Mouse (Mus musculus): ENCODE data around the gene Poglut1. TPM values are rescaled to one million over a fixed set of nuclear protein-coding genes. Genes with fewer than 3 reads are reported as not detected.

Gene Poglut1
- total RNA-seq (2022), result 10 to 100 TPM; 43.1 to 49.4 (median 45.3) TPM

DNA sequence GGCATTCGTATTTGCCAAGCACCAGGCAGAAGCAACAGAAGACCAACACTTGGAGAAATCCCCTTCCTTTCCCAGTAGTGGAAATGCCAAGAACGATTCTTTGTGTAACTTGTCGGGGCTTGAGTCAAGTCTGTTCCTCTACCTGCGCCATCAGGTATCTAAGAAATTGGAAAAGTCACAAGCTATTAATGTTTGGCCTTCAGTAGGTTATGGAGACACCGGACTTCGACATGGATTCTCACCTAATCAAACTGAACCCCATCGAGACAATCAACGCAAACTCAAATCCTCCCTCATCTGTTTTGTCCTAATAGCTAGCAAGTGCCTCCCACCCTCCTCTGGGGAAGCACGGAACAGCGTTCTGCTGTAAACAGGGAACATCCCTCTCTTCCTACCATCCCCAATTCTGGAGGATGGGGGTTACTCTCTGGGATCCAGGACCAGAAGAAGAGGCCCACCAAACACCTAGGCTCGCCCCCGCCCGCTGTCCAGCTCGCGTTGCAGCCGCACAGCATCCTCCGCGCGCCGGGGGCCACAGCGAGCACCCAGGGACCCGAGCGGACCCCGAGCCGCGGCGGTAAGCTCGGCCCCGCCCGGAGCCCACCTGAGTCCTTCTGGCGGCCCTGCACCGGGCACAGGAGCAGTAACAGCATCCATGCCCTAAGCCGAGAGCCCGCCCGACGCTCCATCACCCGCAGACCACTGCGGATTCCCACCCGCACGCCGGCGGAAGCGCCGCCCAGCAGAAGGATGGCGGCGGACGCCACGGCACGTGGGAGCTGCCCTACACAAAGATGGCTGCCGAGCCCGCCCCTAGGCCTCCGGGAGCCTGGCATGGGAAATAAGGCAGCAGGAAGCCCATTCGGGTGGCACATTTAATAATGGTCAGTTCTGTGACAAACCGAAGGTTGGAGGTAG, at the start of gene Poglut1:
Poglut1 (minus strand) TSS at position 780 of the 918 bp plus-strand sequence.
- DNase-seq (ENCODE audit: low spot score in 2 of 2), result peak; percentile 73 to 80

DNA sequence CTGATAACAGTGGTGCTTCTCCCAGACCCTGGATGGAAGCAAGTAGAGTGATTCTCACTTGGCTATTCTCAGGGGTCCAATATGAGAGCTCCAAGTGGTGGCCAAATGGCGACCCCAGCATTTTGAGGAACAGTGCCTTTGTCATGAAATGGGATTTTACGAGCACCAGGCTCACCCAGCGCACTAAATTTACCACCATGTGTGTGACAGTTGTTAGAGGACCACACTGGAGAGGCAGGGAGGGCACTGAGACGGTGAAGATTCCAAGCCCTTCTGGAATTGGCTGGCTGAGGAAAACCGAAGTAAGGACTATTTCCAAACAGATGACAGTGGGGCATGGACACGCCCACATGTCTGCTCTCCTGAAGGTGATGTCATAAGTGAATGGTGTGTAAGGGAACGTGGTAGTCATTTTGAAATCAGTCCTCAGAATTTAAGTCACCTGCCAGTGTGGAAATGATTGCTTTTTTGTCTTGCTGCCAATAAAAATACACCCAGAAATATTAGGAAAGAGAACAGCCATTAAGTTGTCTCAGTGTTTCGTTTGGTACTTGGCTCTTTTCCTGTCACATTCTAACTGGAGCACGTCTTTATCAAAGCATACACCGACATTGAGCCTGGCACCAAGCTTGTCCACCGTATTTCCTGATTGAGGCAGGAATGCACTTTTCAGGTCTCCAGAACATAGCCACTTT, 49.1 kb upstream of the Poglut1 start:
- no peak for DNase-seq (ENCODE audit: low spot score in 2 of 2)

DNA sequence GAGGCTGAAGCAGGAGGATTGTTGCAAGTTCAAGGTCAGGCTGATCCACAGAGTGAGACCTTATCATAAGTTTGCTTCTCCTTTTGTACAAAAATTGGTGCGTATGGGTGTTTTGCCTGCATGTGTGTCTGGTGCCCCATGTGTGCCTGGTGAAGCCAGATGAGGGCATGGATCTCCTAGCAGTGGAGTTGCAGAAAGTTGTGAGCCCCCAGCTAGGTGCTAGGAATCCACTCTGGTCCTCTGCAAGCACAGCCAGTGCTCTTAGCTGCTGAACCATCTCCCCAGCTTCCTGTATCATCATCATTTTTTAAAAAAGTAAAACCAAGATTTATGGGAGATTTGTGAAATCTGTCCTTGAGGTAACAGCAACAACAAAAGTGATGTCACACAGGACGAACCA, 46.6 kb upstream of the Poglut1 start:
- DNase-seq (ENCODE audit: low spot score in 2 of 2), result no peak

DNA sequence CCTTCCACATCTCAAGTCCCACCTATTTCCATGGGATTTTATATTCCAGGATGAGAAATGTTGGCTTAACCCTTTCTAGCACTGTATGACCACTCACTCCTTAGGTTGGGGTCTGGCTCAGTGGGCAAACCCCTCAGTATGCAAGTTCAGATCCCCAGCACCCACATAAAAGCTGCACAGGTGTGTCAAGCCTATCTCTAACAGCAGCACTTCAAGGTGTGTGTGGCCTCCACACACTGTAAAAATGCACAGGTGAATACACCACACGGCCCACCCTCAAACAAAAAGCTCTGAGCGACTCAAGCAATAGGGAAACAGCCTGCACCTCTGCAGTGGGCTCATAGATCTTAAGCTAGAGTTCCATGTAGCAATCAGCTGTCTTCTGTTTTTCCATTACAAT, 46.0 kb upstream of the Poglut1 start:
- DNase-seq (ENCODE audit: low spot score in 2 of 2), result no peak

DNA sequence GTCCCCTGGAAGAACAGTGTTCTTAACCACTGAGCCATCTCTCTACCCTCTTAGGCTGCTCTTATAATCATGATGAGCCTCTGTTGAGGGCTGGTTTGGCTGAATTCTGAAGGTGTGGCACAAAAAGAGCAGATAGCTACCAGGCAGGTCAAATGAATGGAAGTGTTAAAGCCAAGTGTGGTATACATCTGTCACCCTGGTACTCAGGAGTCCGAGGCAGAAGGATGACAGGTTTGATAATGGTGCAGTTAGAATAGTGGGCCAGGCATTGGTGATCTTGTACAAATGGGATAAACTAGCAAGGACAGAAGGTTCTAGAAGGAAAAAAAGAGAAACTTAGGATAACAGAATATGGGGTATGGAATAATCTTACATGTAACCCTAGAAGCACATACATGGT, 44.4 kb upstream of the Poglut1 start:
- DNase-seq (ENCODE audit: low spot score in 2 of 2), result no peak

DNA sequence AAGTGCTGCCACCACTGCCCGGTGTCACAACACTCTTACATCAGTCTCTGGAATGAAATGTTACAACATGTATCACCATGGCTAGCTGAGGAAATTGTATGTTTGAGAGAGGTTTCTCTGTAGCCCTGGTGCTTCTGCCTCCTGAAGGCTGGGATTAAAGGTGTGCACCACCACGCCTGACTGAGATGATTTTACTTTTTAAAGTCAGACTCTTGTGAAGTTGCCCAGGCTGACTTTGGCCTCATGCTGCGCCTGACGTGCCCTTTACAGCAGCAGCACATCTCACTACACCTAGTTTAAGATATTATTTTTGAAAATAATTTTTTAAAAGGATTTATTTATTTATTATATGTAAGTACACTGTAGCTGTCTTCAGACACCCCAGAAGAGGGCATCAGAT, 42.9 kb upstream of the Poglut1 start:
- DNase-seq (ENCODE audit: low spot score in 2 of 2), result no peak

DNA sequence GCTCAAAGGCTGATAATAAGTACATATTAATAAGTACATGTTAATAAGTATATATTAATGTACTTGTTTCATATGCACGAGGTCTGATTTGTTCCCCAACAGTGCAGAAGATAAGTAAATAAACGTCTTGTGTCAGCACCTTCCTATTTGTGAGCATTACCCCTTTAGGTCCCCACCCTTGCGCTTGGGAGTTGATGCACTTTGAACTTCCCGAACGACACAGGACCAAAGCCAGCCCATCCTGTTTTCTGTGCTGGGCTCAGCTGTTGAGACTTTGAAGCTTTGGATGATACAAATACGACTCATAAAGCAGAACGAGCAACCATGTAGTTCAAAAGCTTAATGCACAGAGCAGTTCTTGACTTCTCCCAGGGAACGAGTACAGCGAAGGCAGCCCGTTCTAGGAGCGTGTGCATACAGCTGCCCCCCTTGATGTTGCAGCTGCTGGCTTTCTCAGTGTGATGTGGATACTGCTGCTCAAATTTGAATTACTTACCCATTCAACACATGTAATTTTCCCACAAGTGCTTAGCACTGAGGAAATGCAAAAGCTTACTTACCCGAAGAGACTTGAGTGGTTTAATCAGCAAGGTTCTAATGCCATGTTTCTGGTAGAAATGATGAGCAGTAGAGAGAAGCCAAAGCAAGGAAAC, 42.1 kb upstream of the Poglut1 start:
- DNase-seq (ENCODE audit: low spot score in 2 of 2), result no peak

DNA sequence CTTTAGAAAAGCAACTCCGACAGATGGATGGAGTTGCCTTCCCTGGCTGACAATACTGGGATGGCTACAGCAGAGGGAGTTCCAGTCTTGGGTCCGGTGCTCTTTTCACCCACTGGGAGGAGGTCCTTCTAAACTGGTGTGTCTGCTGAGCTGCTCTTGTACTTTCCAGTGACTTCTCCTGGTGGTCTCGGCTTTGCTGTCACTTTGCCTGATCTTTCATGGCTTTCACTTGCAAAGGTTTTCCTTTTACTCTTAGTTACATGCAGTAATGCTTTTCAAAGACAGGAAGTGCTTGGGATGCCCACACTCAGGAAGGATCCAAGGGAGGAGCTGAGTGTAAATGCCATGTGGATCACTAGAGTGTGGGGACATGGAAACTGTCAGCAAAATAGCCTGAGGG, 41.4 kb upstream of the Poglut1 start:
- DNase-seq (ENCODE audit: low spot score in 2 of 2), result no peak

DNA sequence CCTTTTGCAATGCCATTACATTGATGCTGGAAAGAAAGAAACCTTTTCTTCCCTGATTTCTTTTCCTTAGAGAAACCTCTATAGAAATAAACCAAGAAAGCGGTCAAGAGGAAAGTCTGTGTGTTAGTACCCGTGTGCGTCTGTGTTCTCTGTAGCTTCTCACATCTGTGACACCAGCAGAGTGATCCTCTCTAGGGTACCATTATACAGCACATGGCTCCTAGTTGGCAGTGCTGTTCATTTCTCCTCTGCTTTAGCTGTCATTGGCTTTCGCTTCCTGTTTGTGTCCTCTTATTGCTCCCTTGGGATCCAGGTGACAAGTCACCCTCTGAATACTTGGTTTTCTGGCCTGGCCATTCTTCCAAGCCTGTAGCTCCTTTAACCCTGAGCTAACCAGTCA, 37.5 kb upstream of the Poglut1 start:
- no peak for DNase-seq (ENCODE audit: low spot score in 2 of 2)

DNA sequence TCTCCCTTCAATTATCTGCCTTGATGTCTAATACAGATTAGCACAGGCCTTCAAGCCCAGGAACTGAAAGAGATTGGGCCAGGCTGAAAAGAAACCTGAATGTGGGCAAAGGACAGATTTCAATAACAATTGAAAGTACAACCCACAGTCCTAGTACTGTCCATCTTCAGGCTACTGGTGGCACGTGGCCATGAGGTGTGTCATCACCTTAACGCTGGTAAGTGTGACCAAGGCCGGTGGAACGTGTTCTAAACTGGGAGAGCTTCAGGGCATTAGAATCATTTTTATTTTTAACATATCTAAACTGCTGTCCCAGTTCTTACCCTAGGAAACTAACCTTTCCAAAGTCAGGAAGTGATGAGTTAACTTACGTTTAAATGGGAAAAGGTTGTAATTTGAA, 37.1 kb upstream of the Poglut1 start:
- DNase-seq (ENCODE audit: low spot score in 2 of 2), result no peak

DNA sequence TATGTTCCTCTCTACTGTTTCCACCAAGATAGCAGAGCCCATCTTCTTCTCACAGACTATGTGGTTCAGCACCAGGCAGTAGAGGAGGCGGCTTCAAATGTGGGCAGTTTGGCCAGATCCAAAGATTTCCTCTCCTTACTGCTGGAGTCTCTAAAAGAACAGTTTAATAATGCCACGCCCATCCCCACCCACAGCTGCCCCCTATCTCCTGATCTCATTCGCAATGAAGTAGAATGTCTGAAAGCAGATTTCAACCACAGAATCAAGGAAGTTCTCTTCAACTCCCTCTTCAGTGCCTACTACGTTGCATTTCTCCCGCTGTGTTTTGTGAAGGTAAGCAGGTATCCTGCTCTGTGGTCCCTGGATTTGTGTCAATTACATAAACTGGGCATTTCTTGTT, 35.1 kb upstream of the Poglut1 start:
- no peak for DNase-seq (ENCODE audit: low spot score in 2 of 2)

DNA sequence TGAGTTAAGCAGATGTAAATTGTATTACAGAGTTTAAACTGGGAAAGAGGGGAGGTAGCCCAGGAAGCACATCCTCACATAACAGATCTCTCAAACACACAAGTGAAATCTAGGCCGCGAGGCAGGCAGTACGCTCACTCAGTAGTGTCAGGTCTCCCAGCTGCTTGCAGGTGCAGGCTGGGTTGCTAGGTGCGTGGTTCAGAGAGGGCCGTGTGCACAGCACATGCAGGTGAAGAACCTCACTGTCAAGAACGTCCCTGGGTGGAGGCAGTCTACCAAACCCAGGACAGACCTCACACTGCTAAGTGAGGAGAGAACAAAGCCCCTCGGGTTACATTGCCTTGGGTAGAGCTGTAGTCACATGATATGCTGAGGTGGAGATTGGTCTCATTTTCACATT, 34.7 kb upstream of the Poglut1 start:
- DNase-seq (ENCODE audit: low spot score in 2 of 2), result no peak

DNA sequence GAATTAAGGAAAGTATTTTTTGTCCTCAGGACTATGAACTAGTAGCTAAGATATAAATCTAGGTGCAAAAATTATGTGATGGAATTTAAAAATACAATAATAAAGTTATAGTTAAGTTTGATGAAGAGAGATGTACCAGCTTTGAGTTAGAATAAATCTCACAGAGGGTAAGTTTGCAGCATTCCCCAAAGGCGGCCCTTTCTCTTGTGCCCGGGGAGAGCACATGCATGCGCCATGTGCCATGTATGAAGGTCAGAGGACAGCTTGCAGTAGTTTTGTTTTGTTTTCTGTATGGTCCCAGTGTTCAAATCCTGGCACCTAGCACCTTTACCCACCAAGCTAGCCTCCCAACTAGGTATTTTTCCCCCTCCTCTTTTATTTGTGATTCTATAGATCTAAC, 21.4 kb upstream of the Poglut1 start:
- no peak for DNase-seq (ENCODE audit: low spot score in 2 of 2)

DNA sequence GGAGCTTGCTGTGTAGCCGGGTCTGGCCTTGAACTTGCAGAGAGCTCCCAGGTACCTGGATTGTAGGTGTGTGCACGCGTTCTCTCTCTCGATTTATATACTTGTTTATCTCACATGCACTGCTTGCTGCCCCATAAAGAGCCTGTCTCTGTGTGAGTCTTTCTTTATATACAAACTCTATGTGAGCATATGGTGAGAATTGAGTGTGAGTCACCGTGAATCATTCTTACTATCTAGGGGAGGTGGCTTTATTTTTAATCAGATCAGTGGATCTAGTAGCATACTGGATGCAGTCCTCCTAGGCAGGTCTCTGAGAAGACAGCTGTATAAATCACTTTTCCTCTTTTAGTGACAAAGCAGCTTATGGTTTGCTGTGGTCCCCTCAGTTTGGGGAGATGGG, 18.1 kb upstream of the Poglut1 start:
- DNase-seq (ENCODE audit: low spot score in 2 of 2), result no peak

DNA sequence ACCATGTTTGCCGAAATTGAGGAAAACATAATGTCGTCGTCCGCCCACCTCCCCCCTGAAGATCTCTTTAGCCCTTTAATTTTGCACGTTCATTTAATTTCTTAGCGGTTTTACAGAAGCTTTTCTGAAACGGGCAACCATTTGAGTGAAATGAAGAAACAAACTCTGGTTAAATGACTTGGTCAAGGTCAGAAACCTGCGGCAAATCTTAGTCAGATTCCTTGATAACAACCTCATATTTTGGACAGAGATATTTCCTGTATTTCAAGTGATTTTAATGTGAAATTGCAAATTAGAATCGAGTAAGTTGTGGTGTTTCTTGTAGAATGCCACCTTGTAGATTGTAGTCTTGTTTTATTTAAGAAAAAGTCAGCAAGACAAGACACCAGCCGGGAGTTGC, 13.5 kb upstream of the Poglut1 start:
- DNase-seq (ENCODE audit: low spot score in 2 of 2), result no peak

DNA sequence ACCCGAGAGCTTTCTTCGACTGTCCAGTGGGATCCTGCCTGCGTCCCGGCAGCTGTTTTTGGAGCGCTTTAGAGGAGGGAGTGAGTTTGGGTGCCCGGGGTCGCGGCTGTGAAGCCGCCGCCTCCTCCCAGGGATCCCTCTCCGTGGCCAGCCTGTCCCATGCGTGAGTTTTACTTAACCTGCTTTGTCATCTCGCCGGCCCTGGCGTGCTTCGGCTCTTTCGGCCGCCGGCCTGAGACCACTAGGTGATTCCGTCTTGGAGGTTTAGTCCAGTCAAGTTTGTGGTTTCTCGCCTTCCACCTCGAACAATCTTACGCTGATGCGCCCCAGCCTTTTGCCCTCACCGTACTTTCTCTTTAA, 12.9 kb upstream of the Poglut1 start:
- no peak for DNase-seq (ENCODE audit: low spot score in 2 of 2)

DNA sequence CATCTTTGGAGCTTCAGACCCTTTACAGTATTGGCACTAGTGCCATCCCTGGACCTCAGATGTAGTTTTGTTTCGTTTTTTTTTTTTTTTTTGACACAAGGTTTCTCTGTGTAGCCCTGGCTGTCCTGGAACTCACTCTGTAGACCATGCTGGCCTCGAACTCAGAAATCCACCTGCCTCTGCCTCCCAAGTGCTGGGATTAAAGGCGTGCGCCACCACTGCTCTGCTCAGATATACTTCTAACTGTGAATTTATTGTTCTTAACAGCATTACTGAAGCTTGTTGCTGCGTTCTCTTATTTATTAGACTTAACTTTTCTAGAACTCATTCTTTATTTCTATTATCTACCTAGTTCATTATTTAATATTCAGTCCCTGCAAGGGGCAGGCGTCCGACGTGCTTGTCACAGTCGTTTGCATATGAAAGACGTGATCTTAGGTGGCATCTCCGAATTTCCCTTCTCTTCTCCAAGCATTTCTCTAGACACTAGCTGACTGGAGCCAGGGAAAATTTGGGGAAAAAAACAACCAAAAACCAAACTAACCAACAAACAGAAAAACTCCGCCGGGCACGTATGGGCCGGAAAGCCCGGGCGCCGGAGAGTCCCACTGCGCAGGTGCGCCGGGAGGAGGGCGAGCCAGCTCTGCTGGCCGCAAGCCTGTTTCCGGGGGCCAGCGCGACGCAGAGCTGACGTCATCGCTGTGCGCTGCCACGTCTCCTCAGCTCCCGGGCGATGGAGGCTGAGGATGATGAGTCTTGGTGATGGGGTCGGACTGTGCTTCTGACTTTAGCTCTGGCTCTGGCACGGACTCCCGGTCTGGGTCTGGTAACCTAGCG, 12.3 kb upstream of the Poglut1 start:
- DNase-seq (ENCODE audit: low spot score in 2 of 2), result peak; percentile 90 to 94

DNA sequence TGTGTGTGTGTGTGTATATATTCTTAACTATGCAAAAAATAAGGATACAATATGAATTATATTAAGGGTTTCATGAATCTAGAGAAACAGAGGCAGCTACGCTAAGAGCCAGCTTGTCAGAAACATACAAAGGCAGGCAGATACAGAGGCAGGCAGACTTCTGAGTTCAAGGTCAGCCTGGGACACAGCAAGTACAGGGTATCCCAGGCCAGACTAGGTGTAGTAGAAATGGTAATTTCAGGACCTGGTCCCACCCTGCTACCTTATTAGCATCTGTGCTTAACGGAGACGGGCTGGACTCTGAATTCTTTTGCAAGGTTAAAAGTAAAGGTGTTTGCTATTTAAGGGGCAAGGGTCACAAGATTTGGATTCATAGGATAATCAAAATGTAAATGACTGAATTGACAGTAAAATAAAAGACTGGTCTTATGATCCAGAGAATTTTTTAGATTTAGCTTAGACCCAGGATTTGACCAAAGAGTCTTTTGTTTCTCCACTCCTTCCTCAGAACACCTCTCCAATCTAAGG, 8.2 kb upstream of the Poglut1 start, which contains the start of gene Tmem39a:
Tmem39a (plus strand) TSS at position 478 of the 528 bp plus-strand sequence.
- no peak for DNase-seq (ENCODE audit: low spot score in 2 of 2)

DNA sequence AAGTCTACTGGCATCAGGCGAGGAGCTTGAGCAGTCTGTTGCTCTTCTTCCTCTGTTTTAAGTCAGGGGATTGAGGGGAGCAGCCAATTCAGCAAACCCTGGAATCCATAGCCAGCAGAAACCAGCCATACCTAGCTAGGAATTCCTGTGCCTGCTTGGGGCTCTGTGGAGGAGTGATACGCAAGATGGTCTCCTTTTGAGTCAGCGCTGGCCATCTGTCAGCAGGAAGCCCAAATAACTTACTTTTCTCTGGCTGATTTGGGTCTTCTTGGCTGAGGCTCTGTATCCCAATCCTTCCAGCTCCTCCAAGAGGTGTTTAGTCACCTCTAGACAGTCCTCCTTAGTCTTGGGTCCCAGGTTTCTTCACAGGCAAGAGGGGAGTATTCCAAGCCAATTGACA, 5.9 kb upstream of the Poglut1 start:
- DNase-seq (ENCODE audit: low spot score in 2 of 2), result no peak

DNA sequence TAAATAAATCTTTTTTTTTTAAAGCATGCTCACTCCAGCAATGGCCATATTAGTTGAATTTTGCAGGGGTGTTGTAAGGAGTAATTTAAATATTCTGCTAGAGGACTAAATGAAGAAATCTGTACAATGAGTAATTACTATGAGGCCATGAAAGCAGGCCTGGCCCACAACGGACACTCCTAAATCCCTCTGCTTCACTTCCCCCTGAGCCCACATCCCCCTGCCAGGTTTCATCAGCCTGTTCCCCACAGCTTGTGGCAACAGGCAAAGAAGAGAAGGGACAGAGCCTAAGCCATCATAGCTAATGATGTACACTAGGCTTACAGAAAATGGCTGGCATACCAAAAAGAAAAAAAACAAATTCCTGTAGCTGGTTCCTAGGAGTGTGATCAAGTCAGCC, 2.1 kb downstream of the Poglut1 start:
- no peak for DNase-seq (ENCODE audit: low spot score in 2 of 2)

DNA sequence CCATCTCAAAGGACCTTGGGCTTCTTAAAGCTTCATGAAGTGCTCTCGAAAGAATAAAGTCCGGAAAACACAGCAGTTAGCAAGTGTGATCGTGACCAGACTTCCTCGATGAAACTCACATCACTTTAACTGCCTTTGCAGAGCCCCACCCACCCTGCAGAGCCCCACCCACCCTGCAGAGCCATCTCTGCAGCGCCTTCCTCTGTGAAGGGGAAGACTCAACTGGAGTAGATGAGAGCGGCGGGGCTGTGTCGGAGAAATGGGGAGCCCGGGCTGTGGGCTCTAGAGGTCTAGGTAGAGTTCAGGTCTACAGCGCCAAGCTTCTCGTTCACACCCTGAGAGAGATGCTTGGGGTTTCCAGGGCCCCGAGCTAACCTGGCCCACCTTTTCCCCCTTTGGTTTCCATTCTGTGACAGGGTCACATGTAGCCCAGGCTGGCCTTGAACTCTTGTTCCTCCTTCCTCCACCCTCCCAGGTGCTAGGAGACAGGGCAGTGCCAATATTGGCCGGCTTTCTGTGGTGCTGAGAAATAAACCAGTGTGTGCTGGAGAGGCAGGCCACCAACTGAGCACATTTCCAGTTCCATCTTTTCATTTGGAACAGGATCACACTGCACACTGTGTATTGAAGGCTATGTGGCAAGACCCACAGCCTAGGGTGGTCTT, 11.2 kb downstream of the Poglut1 start:
- DNase-seq (ENCODE audit: low spot score in 2 of 2), result no peak
